Mouse (Mus musculus) kidney, embryonic 16.5 days (tissue): ENCODE data around the gene Zer1. TPM values are rescaled to one million over a fixed set of nuclear protein-coding genes. Genes with fewer than 3 reads are reported as not detected.
A peak's percentile ranks its signal among the peaks of the same experiment; 100 is the strongest.

Experiments used
- ATAC-seq: fragments of 200-750 bp; cut with Nextera tagmentation; 2 replicates; pipeline ENCODE4 v1.8.0; 2017; ENCODE audit warnings: moderate TSS enrichment; ENCODE audit not compliant: low FRiP score, low TSS enrichment
- H3K27ac ChIP-seq: fragments of 300-500 bp; sonication (generic); 2 replicates; pipeline ENCODE4 v1.5.1; 2014; ENCODE audit warnings: low read length
- H3K27me3 ChIP-seq: fragments of 300-500 bp; sonication (generic); 2 replicates; pipeline ENCODE4 v1.6.1; 2014; ENCODE audit warnings: low read length, control low read depth, mixed read lengths; ENCODE audit not compliant: insufficient read depth
- H3K36me3 ChIP-seq: fragments of 300-500 bp; sonication (generic); 2 replicates; pipeline ENCODE4 v1.6.1; 2014; ENCODE audit warnings: low read length, control low read depth, mixed read lengths; ENCODE audit not compliant: insufficient read depth
- H3K4me1 ChIP-seq: fragments of 300-500 bp; sonication (generic); 2 replicates; pipeline ENCODE4 v1.6.1; 2014; ENCODE audit warnings: low read length, control low read depth, mixed read lengths; ENCODE audit not compliant: insufficient read depth
- H3K4me2 ChIP-seq: fragments of 300-500 bp; sonication (generic); replicated peaks from 2 replicates; pipeline ENCODE4 v1.6.1; 2014; ENCODE audit warnings: low read depth, low read length
- H3K4me3 ChIP-seq: fragments of 300-500 bp; sonication (generic); 2 replicates; pipeline ENCODE4 v1.5.1; 2014; ENCODE audit warnings: mild to moderate bottlenecking, low read length
- H3K9ac ChIP-seq: fragments of 300-500 bp; sonication (generic); replicated peaks from 2 replicates; pipeline ENCODE4 v1.6.1; 2014; ENCODE audit warnings: low read length
- H3K9me3 ChIP-seq: fragments of 300-500 bp; sonication (generic); 2 replicates; pipeline ENCODE4 v1.6.1; 2016; ENCODE audit warnings: low read length, control low read depth
- WGBS: fragments of 180-500 bp; shearing (Covaris S2); extraction: QIAGEN DNeasy Blood & Tissue Kit; methylation state at CpG from one replicate; pipeline ENCODE4 v1.1.7; 2014; 5-methylcytosine and 5-hydroxymethylcytosine counted together
- polyA plus RNA-seq: library from polyadenylated mRNA; unstranded; fragments of >200 nt; fragmentation: Nextera tagmentation; extraction: Ambion mirVana; gene quantifications from 2 replicates; pipeline ENCODE4 v1.2.1, GENCODE M21; 2015

The Zer1 gene
- polyA plus RNA-seq, 1 experiment from 2014 or later = 5.6 TPM

- Histone ChIP-seq H3K4me1 (peaks cover 11% of the 10 kb centered on the region), H3K4me3 (no peak overlapping the region), H3K27ac (no peak overlapping the region), H3K9ac (no peak overlapping the region), H3K4me2 (no peak overlapping the region), H3K9me3 (no peaks in the 10 kb centered on the region), H3K27me3 (no peaks in the 10 kb centered on the region), H3K36me3 (peaks cover 41% of the 10 kb centered on the region)
- no peak for ATAC-seq
- 83% methylated on average over 3 of the region's 3 CpGs for WGBS
Measured at GRCm38 (mm10) chr2:30073285-30073684, 51.1 kb downstream of the Zer1 start.

- no peak for ATAC-seq
- peaks cover 42% of the 10 kb centered on the region for H3K36me3 ChIP-seq
- WGBS = 81% methylated on average over 7 of the region's 7 CpGs
- H3K4me2 ChIP-seq = no peak overlapping the region
- H3K9me3 ChIP-seq = no peaks in the 10 kb centered on the region
- no peaks in the 10 kb centered on the region for H3K27me3 ChIP-seq
- no peak overlapping the region for H3K9ac ChIP-seq
- H3K4me3 ChIP-seq = no peak overlapping the region
- peaks cover 12% of the 10 kb centered on the region for H3K4me1 ChIP-seq
- no peak overlapping the region for H3K27ac ChIP-seq
Measured at GRCm38 (mm10) chr2:30072875-30073274, 51.5 kb downstream of the Zer1 start.

- ATAC-seq = no peak
- no peak overlapping the region for H3K27ac ChIP-seq
Measured at GRCm38 (mm10) chr2:30067962-30068361, 56.4 kb downstream of the Zer1 start.

GRCm38 (mm10) chr2:30067031-30067888 is 57.1 kb downstream of the Zer1 start:
- H3K4me1 ChIP-seq = peaks cover 36% of the 10 kb centered on the region
- peak overlapping the region; percentile 78 for H3K4me2 ChIP-seq
- peaks cover 27% of the 10 kb centered on the region for H3K36me3 ChIP-seq
- peak overlapping the region; percentile 99 for H3K4me3 ChIP-seq
- WGBS = under 1% methylated on average over 45 of the region's 69 CpGs
- ATAC-seq = peak; percentile 2; the same call in 1 of the 2 replicates
- no peaks in the 10 kb centered on the region for H3K27me3 ChIP-seq
- H3K9ac ChIP-seq = peak overlapping the region; percentile 100
- H3K9me3 ChIP-seq = no peaks in the 10 kb centered on the region
- peak overlapping the region; percentile 99 for H3K27ac ChIP-seq

More at GRCm38 (mm10) chr2:30067962-30068361, 56.4 kb downstream of the Zer1 start:
- Histone ChIP-seq H3K4me1 (peaks cover 35% of the 10 kb centered on the region), H3K36me3 (peaks cover 33% of the 10 kb centered on the region), H3K4me3 (peak overlapping the region; percentile 99), H3K9me3 (no peaks in the 10 kb centered on the region), H3K27me3 (no peaks in the 10 kb centered on the region), H3K4me2 (peak overlapping the region; percentile 78), H3K9ac (peak overlapping the region; percentile 100)
- WGBS = 10% methylated on average over 7 of the region's 7 CpGs

GRCm38 (mm10) chr2:30066046-30066901 is 58.1 kb downstream of the Zer1 start:
- H3K27ac ChIP-seq = peak overlapping the region; percentile 99
- peak overlapping the region; percentile 99 for H3K4me3 ChIP-seq
- peak overlapping the region; percentile 78 for H3K4me2 ChIP-seq
- H3K9ac ChIP-seq = peak overlapping the region; percentile 100
- ATAC-seq = peak; percentile 95
- no peaks in the 10 kb centered on the region for H3K27me3 ChIP-seq
- peaks cover 24% of the 10 kb centered on the region for H3K36me3 ChIP-seq
- peaks cover 36% of the 10 kb centered on the region for H3K4me1 ChIP-seq
- H3K9me3 ChIP-seq = no peaks in the 10 kb centered on the region
- WGBS = 0% methylated on average over 38 of the region's 101 CpGs

GRCm38 (mm10) chr2:30064298-30064697 is 60.1 kb downstream of the Zer1 start:
- Histone ChIP-seq H3K4me3 (peak overlapping the region; percentile 59), H3K9ac (peak overlapping the region; percentile 77), H3K4me1 (peaks cover 39% of the 10 kb centered on the region), H3K27me3 (no peaks in the 10 kb centered on the region), H3K9me3 (no peaks in the 10 kb centered on the region), H3K4me2 (peak overlapping the region; percentile 80), H3K36me3 (peaks cover 11% of the 10 kb centered on the region; the same call in 1 of the 2 replicates), H3K27ac (no peak overlapping the region)
- 43% methylated on average over 3 of the region's 3 CpGs for WGBS
- ATAC-seq = no peak

- peaks cover 6% of the 10 kb centered on the region; the same call in 1 of the 2 replicates for H3K36me3 ChIP-seq
- H3K27me3 ChIP-seq = no peaks in the 10 kb centered on the region
- 10% methylated on average over 2 of the region's 3 CpGs for WGBS
- peak overlapping the region; percentile 80 for H3K4me2 ChIP-seq
- peak overlapping the region; percentile 94 for H3K27ac ChIP-seq
- no peak for ATAC-seq
- no peaks in the 10 kb centered on the region for H3K9me3 ChIP-seq
- peaks cover 39% of the 10 kb centered on the region for H3K4me1 ChIP-seq
- peak overlapping the region; percentile 59 for H3K4me3 ChIP-seq
- H3K9ac ChIP-seq = peak overlapping the region; percentile 77
Measured at GRCm38 (mm10) chr2:30063791-30064190, 60.6 kb downstream of the Zer1 start.

GRCm38 (mm10) chr2:30063235-30063634 is 61.1 kb downstream of the Zer1 start:
- WGBS = 3% methylated on average over 8 of the region's 8 CpGs
- Histone ChIP-seq H3K9ac (peak overlapping the region; percentile 77), H3K4me1 (peaks cover 36% of the 10 kb centered on the region), H3K4me3 (peak overlapping the region; percentile 59), H3K27ac (peak overlapping the region; percentile 94), H3K27me3 (no peaks in the 10 kb centered on the region), H3K36me3 (peaks cover 1% of the 10 kb centered on the region; the same call in 1 of the 2 replicates), H3K4me2 (peak overlapping the region; percentile 80), H3K9me3 (no peaks in the 10 kb centered on the region)
- no peak for ATAC-seq

- under 1% methylated on average over 40 of the region's 40 CpGs for WGBS
- H3K36me3 ChIP-seq = no peaks in the 10 kb centered on the region
- H3K4me2 ChIP-seq = peak overlapping the region; percentile 80
- no peaks in the 10 kb centered on the region for H3K9me3 ChIP-seq
- peaks cover 31% of the 10 kb centered on the region for H3K4me1 ChIP-seq
- peak overlapping the region; percentile 94 for H3K27ac ChIP-seq
- peak; percentile 37 for ATAC-seq
- H3K4me3 ChIP-seq = peak overlapping the region; percentile 59
- H3K9ac ChIP-seq = peak overlapping the region; percentile 77
- H3K27me3 ChIP-seq = no peaks in the 10 kb centered on the region
Measured at GRCm38 (mm10) chr2:30062249-30063093, 61.9 kb downstream of the Zer1 start.
